Mouse (Mus musculus): Measurements from ENCODE around the gene Yipf1. TPM values are rescaled to one million over a fixed set of nuclear protein-coding genes. Genes with fewer than 3 reads are reported as not detected.
A peak's percentile ranks its signal among the peaks of the same experiment; 100 is the strongest.
"Not testable (repeated sequence)": the region's sequence is repeated elsewhere in the genome, so short reads cannot be mapped to it uniquely, and the experiment has no call there.

Gene Yipf1
- polyA plus RNA-seq, 1 experiment from 2014 or later: 84.5 TPM

DNA sequence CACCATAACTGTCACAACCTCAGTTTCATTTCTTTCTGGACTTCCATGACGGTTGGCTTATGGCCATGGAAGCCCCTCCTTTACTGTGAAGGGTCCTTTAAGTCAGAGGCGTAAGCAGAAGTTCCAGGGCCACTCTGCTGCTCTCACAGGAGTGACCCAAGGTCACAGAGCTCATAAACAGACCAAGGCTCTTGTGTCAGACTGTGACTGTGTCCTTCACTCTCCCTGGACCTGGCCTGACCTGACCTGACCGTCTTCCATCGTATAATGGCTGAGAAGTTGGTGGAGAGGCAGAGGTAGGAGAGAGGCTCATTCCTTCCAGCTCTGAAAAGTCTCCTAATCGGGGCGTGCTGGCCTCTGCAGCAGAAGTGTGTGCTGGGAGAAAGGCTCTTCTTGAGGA is 33.1 kb downstream of the Yipf1 start:
- Histone ChIP-seq H3K27ac (ENCODE audit: low read length) (no peak overlapping the region), H3K9me3 (ENCODE audit: control insufficient read depth, low read length) (no peaks in the 10 kb centered on the region), H3K36me3 (ENCODE audit: control insufficient read depth, insufficient read depth, low read length) (no peaks in the 10 kb centered on the region), H3K27me3 (replicated peaks; ENCODE audit: control insufficient read depth, insufficient read depth, low read length) (no peaks in the 10 kb centered on the region), H3K4me3 (ENCODE audit: low read length) (no peak overlapping the region), H3K9ac (ENCODE audit: low read depth, low read length) (no peak overlapping the region), H3K4me2 (ENCODE audit: low read depth, low read length) (no peak overlapping the region), H3K4me1 (ENCODE audit: control insufficient read depth, insufficient read depth, low read length) (peaks cover 3% of the 10 kb centered on the region; the same call in 1 of the 2 replicates)
- no peak for ATAC-seq
- WGBS: 60% methylated on average over 6 of the region's 6 CpGs

- Histone ChIP-seq H3K4me2 (ENCODE audit: low read depth, low read length) (no peak overlapping the region), H3K9ac (ENCODE audit: low read depth, low read length) (no peak overlapping the region)
- no peak for ATAC-seq
Observed at GRCm38 (mm10) chr4:107348529-107349310, 34.6 kb downstream of the Yipf1 start.

GRCm38 (mm10) chr4:107349311-107350008 is 35.3 kb downstream of the Yipf1 start:
- Histone ChIP-seq H3K27ac (ENCODE audit: low read length) (no peak overlapping the region), H3K4me3 (ENCODE audit: low read length) (no peak overlapping the region), H3K36me3 (ENCODE audit: control insufficient read depth, insufficient read depth, low read length) (no peaks in the 10 kb centered on the region), H3K9ac (ENCODE audit: low read depth, low read length) (no peak overlapping the region), H3K4me1 (ENCODE audit: control insufficient read depth, insufficient read depth, low read length) (peaks cover 3% of the 10 kb centered on the region; the same call in 1 of the 2 replicates), H3K4me2 (ENCODE audit: low read depth, low read length) (no peak overlapping the region), H3K27me3 (replicated peaks; ENCODE audit: control insufficient read depth, insufficient read depth, low read length) (no peaks in the 10 kb centered on the region), H3K9me3 (ENCODE audit: control insufficient read depth, low read length) (no peaks in the 10 kb centered on the region)
- 55% methylated on average over 8 of the region's 8 CpGs for WGBS
- peak; percentile 54 for ATAC-seq

More at GRCm38 (mm10) chr4:107348529-107349310, 34.6 kb downstream of the Yipf1 start:
- WGBS: 70% methylated on average over 20 of the region's 20 CpGs
- Histone ChIP-seq H3K36me3 (ENCODE audit: control insufficient read depth, insufficient read depth, low read length) (no peaks in the 10 kb centered on the region), H3K4me3 (ENCODE audit: low read length) (no peak overlapping the region), H3K4me1 (ENCODE audit: control insufficient read depth, insufficient read depth, low read length) (peaks cover 3% of the 10 kb centered on the region; the same call in 1 of the 2 replicates), H3K27me3 (replicated peaks; ENCODE audit: control insufficient read depth, insufficient read depth, low read length) (no peaks in the 10 kb centered on the region), H3K27ac (ENCODE audit: low read length) (no peak overlapping the region), H3K9me3 (ENCODE audit: control insufficient read depth, low read length) (no peaks in the 10 kb centered on the region)

GRCm38 (mm10) chr4:107351368-107351767 is 37.2 kb downstream of the Yipf1 start:
- Histone ChIP-seq H3K27me3 (replicated peaks; ENCODE audit: control insufficient read depth, insufficient read depth, low read length) (no peaks in the 10 kb centered on the region), H3K9me3 (ENCODE audit: control insufficient read depth, low read length) (no peaks in the 10 kb centered on the region), H3K9ac (ENCODE audit: low read depth, low read length) (no peak overlapping the region), H3K4me3 (ENCODE audit: low read length) (no peak overlapping the region), H3K36me3 (ENCODE audit: control insufficient read depth, insufficient read depth, low read length) (no peaks in the 10 kb centered on the region), H3K4me1 (ENCODE audit: control insufficient read depth, insufficient read depth, low read length) (peaks cover 3% of the 10 kb centered on the region; the same call in 1 of the 2 replicates), H3K27ac (ENCODE audit: low read length) (no peak overlapping the region), H3K4me2 (ENCODE audit: low read depth, low read length) (no peak overlapping the region)
- no peak for ATAC-seq

DNA sequence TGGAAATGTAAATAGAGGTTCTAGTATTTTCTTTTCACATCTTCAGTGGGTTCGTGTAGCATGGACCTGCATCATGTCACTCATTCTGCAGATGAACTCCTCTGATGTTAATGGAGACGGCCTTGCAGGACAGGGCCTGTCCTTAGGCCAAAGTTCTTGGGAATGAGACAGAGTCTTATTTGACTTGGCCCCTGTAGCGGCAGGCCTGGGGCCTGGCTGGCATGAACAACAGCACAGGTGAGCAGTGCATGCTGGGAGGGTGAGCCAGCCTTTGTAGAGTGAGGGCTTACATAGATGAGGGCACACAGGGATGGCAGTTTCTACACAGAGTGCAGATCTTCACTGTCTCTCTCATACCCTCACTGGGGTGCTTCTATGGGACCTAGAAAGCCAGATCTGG is 39.4 kb downstream of the Yipf1 start:
- H3K4me3 ChIP-seq (ENCODE audit: low read length): no peak overlapping the region
- no peak overlapping the region for H3K4me2 ChIP-seq (ENCODE audit: low read depth, low read length)
- no peaks in the 10 kb centered on the region for H3K36me3 ChIP-seq (ENCODE audit: control insufficient read depth, insufficient read depth, low read length)
- peaks cover 3% of the 10 kb centered on the region; the same call in 1 of the 2 replicates for H3K4me1 ChIP-seq (ENCODE audit: control insufficient read depth, insufficient read depth, low read length)
- H3K9ac ChIP-seq (ENCODE audit: low read depth, low read length): no peak overlapping the region
- 86% methylated on average over 3 of the region's 3 CpGs for WGBS
- no peak overlapping the region for H3K27ac ChIP-seq (ENCODE audit: low read length)
- H3K27me3 ChIP-seq (replicated peaks; ENCODE audit: control insufficient read depth, insufficient read depth, low read length): no peaks in the 10 kb centered on the region
- no peak for ATAC-seq
- H3K9me3 ChIP-seq (ENCODE audit: control insufficient read depth, low read length): no peaks in the 10 kb centered on the region

- Histone ChIP-seq H3K27me3 (replicated peaks; ENCODE audit: control insufficient read depth, insufficient read depth, low read length) (no peaks in the 10 kb centered on the region), H3K27ac (ENCODE audit: low read length) (no peak overlapping the region), H3K9me3 (ENCODE audit: control insufficient read depth, low read length) (no peaks in the 10 kb centered on the region), H3K36me3 (ENCODE audit: control insufficient read depth, insufficient read depth, low read length) (no peaks in the 10 kb centered on the region), H3K4me1 (ENCODE audit: control insufficient read depth, insufficient read depth, low read length) (no peaks in the 10 kb centered on the region), H3K4me3 (ENCODE audit: low read length) (no peak overlapping the region), H3K4me2 (ENCODE audit: low read depth, low read length) (no peak overlapping the region), H3K9ac (ENCODE audit: low read depth, low read length) (no peak overlapping the region)
- 60% methylated on average over 5 of the region's 5 CpGs for WGBS
- no peak for ATAC-seq
Observed at GRCm38 (mm10) chr4:107354126-107354525, 40.0 kb downstream of the Yipf1 start.

GRCm38 (mm10) chr4:107354543-107354942 is 40.4 kb downstream of the Yipf1 start:
- no peak for ATAC-seq
- Histone ChIP-seq H3K27me3 (replicated peaks; ENCODE audit: control insufficient read depth, insufficient read depth, low read length) (no peaks in the 10 kb centered on the region), H3K9me3 (ENCODE audit: control insufficient read depth, low read length) (no peaks in the 10 kb centered on the region), H3K27ac (ENCODE audit: low read length) (no peak overlapping the region), H3K4me3 (ENCODE audit: low read length) (no peak overlapping the region), H3K36me3 (ENCODE audit: control insufficient read depth, insufficient read depth, low read length) (no peaks in the 10 kb centered on the region), H3K4me1 (ENCODE audit: control insufficient read depth, insufficient read depth, low read length) (no peaks in the 10 kb centered on the region), H3K4me2 (ENCODE audit: low read depth, low read length) (no peak overlapping the region), H3K9ac (ENCODE audit: low read depth, low read length) (no peak overlapping the region)
- 12% methylated on average over 4 of the region's 4 CpGs for WGBS

GRCm38 (mm10) chr4:107357172-107357571 is 43.0 kb downstream of the Yipf1 start:
- H3K9ac ChIP-seq (ENCODE audit: low read depth, low read length); H3K27me3 ChIP-seq (replicated peaks; ENCODE audit: control insufficient read depth, insufficient read depth, low read length); H3K27ac ChIP-seq (ENCODE audit: low read length); ATAC-seq; H3K4me3 ChIP-seq (ENCODE audit: low read length); H3K9me3 ChIP-seq (ENCODE audit: control insufficient read depth, low read length); H3K4me2 ChIP-seq (ENCODE audit: low read depth, low read length); H3K4me1 ChIP-seq (ENCODE audit: control insufficient read depth, insufficient read depth, low read length); H3K36me3 ChIP-seq (ENCODE audit: control insufficient read depth, insufficient read depth, low read length): not testable (repeated sequence)
- 61% methylated on average over 8 of the region's 8 CpGs for WGBS

DNA sequence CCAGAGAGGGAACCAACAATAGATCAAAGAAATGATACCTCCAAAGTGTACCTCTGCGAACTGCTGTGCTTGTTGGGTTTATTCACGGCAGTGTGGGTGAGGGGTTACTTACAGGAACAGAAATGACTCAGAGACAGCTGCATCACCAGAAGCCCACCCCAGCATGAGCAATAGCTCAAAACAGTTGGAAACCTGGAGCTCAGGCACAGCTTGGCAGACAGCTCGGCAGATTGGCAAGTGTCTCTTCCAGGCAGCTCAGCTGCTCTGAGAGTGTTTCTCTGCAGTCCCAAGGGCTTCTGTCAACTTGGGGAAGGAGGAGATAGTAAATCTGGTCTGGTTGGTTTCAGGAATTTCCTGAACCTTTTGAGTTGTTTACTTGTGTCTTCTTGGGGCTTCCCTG is 44.3 kb downstream of the Yipf1 start:
- H3K27me3 ChIP-seq (replicated peaks; ENCODE audit: control insufficient read depth, insufficient read depth, low read length): no peaks in the 10 kb centered on the region
- H3K4me1 ChIP-seq (ENCODE audit: control insufficient read depth, insufficient read depth, low read length): no peaks in the 10 kb centered on the region
- no peak for ATAC-seq
- H3K36me3 ChIP-seq (ENCODE audit: control insufficient read depth, insufficient read depth, low read length): no peaks in the 10 kb centered on the region
- H3K9ac ChIP-seq (ENCODE audit: low read depth, low read length): no peak overlapping the region
- no peaks in the 10 kb centered on the region for H3K9me3 ChIP-seq (ENCODE audit: control insufficient read depth, low read length)
- H3K4me2 ChIP-seq (ENCODE audit: low read depth, low read length): no peak overlapping the region
- 83% methylated on average over 3 of the region's 3 CpGs for WGBS
- H3K4me3 ChIP-seq (ENCODE audit: low read length): no peak overlapping the region
- H3K27ac ChIP-seq (ENCODE audit: low read length): no peak overlapping the region

All from intestine, embryonic 16.5 days (tissue).